Comparison of ENCODE assay signal across 24 mouse cellular contexts in the genomic region with DNA sequence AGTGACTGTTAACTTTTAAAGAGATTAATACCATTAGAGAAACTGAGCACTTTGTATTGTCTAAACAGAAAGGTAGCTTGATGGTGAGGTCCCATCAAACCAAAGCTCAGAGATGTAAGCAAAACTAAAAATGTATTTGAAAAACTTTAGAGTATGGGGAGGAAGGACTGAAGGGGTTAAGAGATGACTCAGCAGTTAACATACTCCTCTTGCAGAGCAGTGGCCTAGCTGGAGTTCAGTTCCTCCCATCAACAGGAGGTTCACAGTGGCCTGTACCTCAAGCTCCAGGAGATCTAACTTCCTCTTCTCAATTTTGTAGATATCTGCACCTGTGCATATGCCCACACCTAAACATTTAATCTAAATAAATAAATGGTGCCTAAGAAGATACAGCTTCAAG. TPM values are rescaled to one million over a fixed set of nuclear protein-coding genes. Genes with fewer than 3 reads are reported as not detected.
DNase-seq lines count a peak whose midpoint lies in the region; ATAC-seq and TF ChIP-seq lines count a peak whose summit lies in the region.
"Had no signal": no experiment of that assay in that cellular context is flagged by ENCODE, and none has a peak within 500 bp of the region (broad histone marks: within the 10 kb centered on the region; RNA-seq: fewer than 3 reads in every experiment).

No protein-coding gene starts in this region.

- no peak for TF ChIP-seq CTCF in CH12.LX (conservative IDR thresholded peaks at IDR 0.05 in 1 of 2, IDR thresholded peaks at IDR 0.05 in 1 of 2; ENCODE audit: low read depth in 2 of 2, low read length in 2 of 2)

- dilution Hi-C loops in CH12.LX (cut with MboI; ENCODE audit: extremely low pct_ligation_motif_present, extremely low pct_unique_long_range_greater_than_20kb, low sequenced_read_pairs): no loop called here

- TF ChIP-seq RAD21 in CH12.LX (IDR thresholded peaks at IDR 0.05; ENCODE audit: low read depth, low read length): no peak

- H3K4me2 ChIP-seq in CH12.LX (ENCODE audit: insufficient read depth, low read depth, poor library complexity, severe bottlenecking): peak overlapping the region; percentile 10; the same call in 1 of the 2 replicates
- no peak overlapping the region for H3K4me2 ChIP-seq in kidney, embryonic 14.5 days (replicated peaks; ENCODE audit: low read depth, low read length)
- H3K4me2 ChIP-seq: heart, embryonic 11.5 days; hindbrain, embryonic 14.5 days; intestine, embryonic 15.5 days; lung, embryonic 15.5 days; midbrain, embryonic 13.5 days; neural tube, embryonic 13.5 days; stomach, embryonic 15.5 days had no signal

- no peak overlapping the region for H3K27ac ChIP-seq in CH12.LX (ENCODE audit: insufficient read depth, low read depth)
- no peak overlapping the region for H3K27ac ChIP-seq in kidney, embryonic 14.5 days (ENCODE audit: low read depth, low read length)
- H3K27ac ChIP-seq: forebrain, embryonic 10.5 days; gastrocnemius, adult 2 months; hindbrain, embryonic 14.5 days; intestine, embryonic 15.5 days; lung, embryonic 15.5 days; midbrain, embryonic 13.5 days; neural tube, embryonic 13.5 days; stomach, embryonic 15.5 days had no signal

- DNase-seq in 416B (ENCODE audit: low read depth) (peak; percentile 75), CH12.LX (ENCODE audit: extremely low read depth) (peak; percentile 61)
- no peak for DNase-seq in urinary bladder, adult 2 months (ENCODE audit: low spot score)
- no peak for DNase-seq in kidney, adult 11 months
- DNase-seq: adrenal gland, adult 8-10 months; cerebellum, postnatal 10 days; embryo, embryonic 11 days; gastrocnemius, adult 2 months; heart, postnatal 10 days; layer of hippocampus, postnatal 36 days; left cerebral cortex, postnatal 4 days; lung, postnatal 4 days; thymus, adult 18-20 months had no signal

- H3K9me3 ChIP-seq in CH12.LX (replicated peaks; ENCODE audit: low read length): no peaks in the 10 kb centered on the region
- H3K9me3 ChIP-seq in kidney, embryonic 14.5 days (ENCODE audit: control insufficient read depth, low read length): no peaks in the 10 kb centered on the region
- H3K9me3 ChIP-seq: forebrain, embryonic 10.5 days; intestine, embryonic 15.5 days; lung, embryonic 15.5 days; midbrain, embryonic 13.5 days; neural tube, embryonic 13.5 days; stomach, embryonic 15.5 days had no signal

- TF ChIP-seq EP300 in CH12.LX (IDR thresholded peaks at IDR 0.05; ENCODE audit: low read length): peak; percentile 67

- peaks cover 0 to 50% of the 10 kb centered on the region in 2 experiments; a peak in 3 of 4 replicates for H3K4me1 ChIP-seq in CH12.LX (ENCODE audit: control insufficient read depth in 1 of 2, insufficient read depth in 2 of 2)
- H3K4me1 ChIP-seq in kidney, embryonic 14.5 days (ENCODE audit: control insufficient read depth, insufficient read depth, low read length): no peaks in the 10 kb centered on the region
- H3K4me1 ChIP-seq: forebrain, embryonic 10.5 days; intestine, embryonic 15.5 days; lung, embryonic 15.5 days; midbrain, embryonic 13.5 days; neural tube, embryonic 13.5 days; stomach, embryonic 15.5 days had no signal

- no peak overlapping the region for H3K4me3 ChIP-seq in CH12.LX (replicated peaks in 1 of 3; ENCODE audit: low read depth in 2 of 3, low read length in 2 of 3, poor library complexity in 1 of 3)
- H3K4me3 ChIP-seq in kidney, embryonic 14.5 days (ENCODE audit: low read length): no peak overlapping the region
- H3K4me3 ChIP-seq: forebrain, embryonic 10.5 days; gastrocnemius, adult 2 months; intestine, embryonic 15.5 days; lung, embryonic 15.5 days; midbrain, embryonic 13.5 days; neural tube, embryonic 13.5 days; stomach, embryonic 15.5 days had no signal

- TF ChIP-seq POLR2A in CH12.LX (IDR thresholded peaks at IDR 0.05; ENCODE audit: low read depth, low read length): no peak

- no peaks in the 10 kb centered on the region for H3K27me3 ChIP-seq in CH12.LX (replicated peaks)
- H3K27me3 ChIP-seq in kidney, embryonic 14.5 days (ENCODE audit: control insufficient read depth, insufficient read depth, low read length): no peaks in the 10 kb centered on the region
- H3K27me3 ChIP-seq: intestine, embryonic 15.5 days; lung, embryonic 15.5 days; midbrain, embryonic 13.5 days; neural tube, embryonic 13.5 days; stomach, embryonic 15.5 days had no signal

- peaks cover 40% of the 10 kb centered on the region for H3K79me2 ChIP-seq in CH12.LX (replicated peaks; ENCODE audit: control insufficient read depth, extremely low read depth, insufficient read depth, poor library complexity, severe bottlenecking)

- peak; percentile 69 for ATAC-seq in erythroblast, adult 5-6 weeks (replicated peaks; ENCODE audit: low FRiP score, poor library complexity, severe bottlenecking)
- peak; percentile 91 for ATAC-seq in megakaryocyte progenitor cell, adult 5-6 weeks (replicated peaks; ENCODE audit: poor library complexity)
- no peak for ATAC-seq in kidney, embryonic 14.5 days (ENCODE audit: low FRiP score, low TSS enrichment)
- ATAC-seq: intestine, embryonic 15.5 days; midbrain, embryonic 13.5 days had no signal

- in situ Hi-C loops in CH12.LX (cut with MboI; ENCODE audit: low pct_ligation_motif_present, low pct_unique_long_range_greater_than_20kb, low sequenced_read_pairs): no loop called here

- no peak overlapping the region for H3K9ac ChIP-seq in CH12.LX (ENCODE audit: insufficient read depth, low read depth)
- no peak overlapping the region for H3K9ac ChIP-seq in kidney, embryonic 14.5 days (ENCODE audit: low read depth, low read length)
- H3K9ac ChIP-seq: hindbrain, embryonic 14.5 days; intestine, embryonic 15.5 days; lung, embryonic 15.5 days; midbrain, embryonic 13.5 days; neural tube, embryonic 13.5 days; stomach, embryonic 15.5 days had no signal

- peaks cover 7 to 47% of the 10 kb centered on the region in 2 experiments for H3K36me3 ChIP-seq in CH12.LX (replicated peaks in 1 of 2; ENCODE audit: control insufficient read depth in 1 of 2, insufficient read depth in 1 of 2, low read length in 1 of 2)
- peaks cover 7% of the 10 kb centered on the region; the same call in 1 of the 2 replicates for H3K36me3 ChIP-seq in kidney, embryonic 14.5 days (ENCODE audit: control insufficient read depth, insufficient read depth, low read length)
- H3K36me3 ChIP-seq: intestine, embryonic 15.5 days; lung, embryonic 15.5 days; stomach, embryonic 15.5 days had no signal

TF ChIP-seq in CH12.LX, 34 proteins besides CTCF, POLR2A, EP300 and RAD21:
- TF ChIP-seq MXI1 (IDR thresholded peaks at IDR 0.05; ENCODE audit: low read depth, low read length) (no peak), NELFE (IDR thresholded peaks at IDR 0.05; ENCODE audit: low read depth, low read length) (no peak), JUND (conservative IDR thresholded peaks at IDR 0.05; ENCODE audit: low read depth, low read length) (peak; percentile 81), ZKSCAN1 (IDR thresholded peaks at IDR 0.05; ENCODE audit: borderline replicate concordance, low read depth, low read length) (no peak), SIN3A (IDR thresholded peaks at IDR 0.05; ENCODE audit: low read length) (no peak), TBP (conservative IDR thresholded peaks at IDR 0.05; ENCODE audit: low read depth, low read length) (no peak), NRF1 (IDR thresholded peaks at IDR 0.05; ENCODE audit: low read depth, low read length) (no peak), JUN (IDR thresholded peaks at IDR 0.05; ENCODE audit: insufficient read depth, low read depth, low read length) (peak; percentile 51; the same call in 1 of the 2 replicates), ETS1 (conservative IDR thresholded peaks at IDR 0.05; ENCODE audit: low read depth, low read length) (no peak), USF2 (conservative IDR thresholded peaks at IDR 0.05; ENCODE audit: low read depth, low read length) (no peak), E2F4 (IDR thresholded peaks at IDR 0.05; ENCODE audit: insufficient replicate concordance, low read depth, low read length) (no peak), ELF1 (IDR thresholded peaks at IDR 0.05; ENCODE audit: low read depth, low read length) (no peak), IRF4 (IDR thresholded peaks at IDR 0.05; ENCODE audit: low read depth, low read length) (peak; percentile 45; the same call in 1 of the 2 replicates), MYC (IDR thresholded peaks at IDR 0.05; ENCODE audit: low read depth, low read length) (no peak), TCF12 (IDR thresholded peaks at IDR 0.05; ENCODE audit: low read depth, low read length) (no peak), GABPA (IDR thresholded peaks at IDR 0.05; ENCODE audit: insufficient replicate concordance, low read depth, low read length) (no peak), CHD2 (IDR thresholded peaks at IDR 0.05; ENCODE audit: low read length) (no peak), SMC3 (IDR thresholded peaks at IDR 0.05; ENCODE audit: low read depth, low read length) (no peak), MAFK (IDR thresholded peaks at IDR 0.05; ENCODE audit: insufficient replicate concordance, low read length) (peak; percentile 99), MAZ (IDR thresholded peaks at IDR 0.05; ENCODE audit: low read depth, low read length) (no peak), HCFC1 (IDR thresholded peaks at IDR 0.05; ENCODE audit: low read depth, low read length) (no peak), RCOR1 (conservative IDR thresholded peaks at IDR 0.05; ENCODE audit: low read depth, low read length) (no peak)

RNA-seq across cellular contexts. Expression of gene Rfx7, which starts 11.6 kb away (rescaled TPM):
- total RNA-seq in CH12.LX (2012; rRNA removed) (18.4 and 21.0 TPM in 2 replicates), CH12.LX (2014; rRNA removed) (27.3 and 30.0 TPM in 2 replicates)
- polyA plus RNA-seq in CH12.LX (2012; ENCODE audit: insufficient read length, low read depth): 42.2 and 49.9 TPM in 2 replicates
- total RNA-seq in erythroblast, adult 5-6 weeks (2015; ENCODE audit: low replicate concordance): 12.9 and 24.7 TPM in 2 replicates
- 4.2 and 5.4 TPM in 2 replicates for total RNA-seq in erythroblast, adult 5-6 weeks (2017; ENCODE audit: low replicate concordance)
- 93.5 and 101 TPM in 2 replicates for total RNA-seq in megakaryocyte progenitor cell, adult 5-6 weeks (2015)
- 21.9 and 23.9 TPM in 2 replicates for total RNA-seq in megakaryocyte progenitor cell, adult 5-6 weeks (2017)
- 20.3 and 24.2 TPM in 2 replicates for polyA plus RNA-seq in kidney, embryonic 14.5 days (2014; fragmentation: Nextera tagmentation; extraction: Ambion mirVana)
- polyA plus RNA-seq in urinary bladder, adult 2 months (2012; rRNA removed): 6.6 and 8.9 TPM in 2 replicates

RNA-seq across cellular contexts. Expression of gene Tex9, which starts 51.6 kb away (rescaled TPM):
- 12.7 and 16.7 TPM in 2 replicates for total RNA-seq in CH12.LX (2012; rRNA removed)
- total RNA-seq in CH12.LX (2014; rRNA removed): 12.1 and 17.0 TPM in 2 replicates
- polyA plus RNA-seq in CH12.LX (2012; ENCODE audit: insufficient read length, low read depth): 27.4 and 29.2 TPM in 2 replicates
- total RNA-seq in erythroblast, adult 5-6 weeks (2015; ENCODE audit: low replicate concordance): 1.7 and 6.5 TPM in 2 replicates
- 8.9 and 10.8 TPM in 2 replicates for total RNA-seq in erythroblast, adult 5-6 weeks (2017; ENCODE audit: low replicate concordance)
- total RNA-seq in megakaryocyte progenitor cell, adult 5-6 weeks (2015): 8.8 and 17.7 TPM in 2 replicates
- 23.1 and 38.9 TPM in 2 replicates for total RNA-seq in megakaryocyte progenitor cell, adult 5-6 weeks (2017)
- polyA plus RNA-seq in kidney, embryonic 14.5 days (2014; fragmentation: Nextera tagmentation; extraction: Ambion mirVana): 48.5 and 48.9 TPM in 2 replicates
- polyA plus RNA-seq in urinary bladder, adult 2 months (2012; rRNA removed): 11.7 and 12.1 TPM in 2 replicates

Comparison
In these comparisons a context has a peak if more than half of its experiments do, and no peak if none do; other contexts are left out.
1. DNase-seq: peak in 416B (single experiment) and CH12.LX (single experiment); none in urinary bladder, adult 2 months (single experiment) and kidney, adult 11 months (single experiment).